Mouse (Mus musculus) layer of hippocampus, adult 9-11 months (tissue): ENCODE measurements around the gene Mapk8ip1.
"Not testable (repeated sequence)": the region's sequence is repeated elsewhere in the genome, so short reads cannot be mapped to it uniquely, and the experiment has no call there.

Experiments used
- DNase-seq: peaks from one replicate; pipeline ENCODE4 v3.0.0; 2022

Mapk8ip1 gene

DNA sequence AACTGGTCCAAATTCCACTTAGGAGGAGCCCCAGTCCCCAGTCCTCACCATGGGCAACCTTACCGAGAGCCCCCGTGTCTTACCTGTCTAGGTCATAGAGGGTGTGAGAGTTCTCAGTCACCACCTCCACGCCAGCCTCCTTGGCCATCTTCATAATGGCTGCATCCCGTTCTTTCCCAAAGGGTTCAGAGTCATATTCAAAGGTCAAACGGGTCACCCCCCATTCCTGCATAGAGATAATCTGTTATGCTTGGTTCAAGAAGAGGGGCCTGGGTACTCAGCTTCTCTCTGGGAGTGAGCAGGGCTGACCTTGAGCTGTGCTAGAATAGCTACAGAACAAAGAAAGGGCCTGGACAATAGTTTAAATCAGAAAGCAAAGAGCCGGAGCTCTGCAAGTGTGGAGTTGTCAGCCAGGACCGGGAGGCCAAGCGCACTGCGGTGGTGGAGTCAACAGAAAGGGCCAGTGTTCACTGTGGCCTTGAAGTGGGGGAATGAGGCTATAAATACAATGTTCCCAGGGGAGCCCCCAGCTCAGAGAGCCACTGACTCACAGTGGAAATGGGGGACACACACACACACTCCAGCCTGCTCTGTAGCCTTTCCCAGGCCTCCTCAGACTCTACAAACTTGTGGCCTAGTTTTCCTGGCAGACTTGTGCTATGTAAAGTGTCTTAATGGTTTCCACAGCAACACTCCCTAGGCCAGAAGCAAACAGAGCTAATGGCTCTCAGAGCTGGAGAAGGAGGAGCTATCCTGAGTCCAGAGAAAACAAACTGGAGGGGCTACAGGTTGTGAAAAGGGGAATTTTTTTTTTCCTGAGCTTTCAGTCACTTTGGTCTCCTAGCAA, 23.6 kb upstream of the Mapk8ip1 start:
- DNase-seq: peak; percentile 76

DNA sequence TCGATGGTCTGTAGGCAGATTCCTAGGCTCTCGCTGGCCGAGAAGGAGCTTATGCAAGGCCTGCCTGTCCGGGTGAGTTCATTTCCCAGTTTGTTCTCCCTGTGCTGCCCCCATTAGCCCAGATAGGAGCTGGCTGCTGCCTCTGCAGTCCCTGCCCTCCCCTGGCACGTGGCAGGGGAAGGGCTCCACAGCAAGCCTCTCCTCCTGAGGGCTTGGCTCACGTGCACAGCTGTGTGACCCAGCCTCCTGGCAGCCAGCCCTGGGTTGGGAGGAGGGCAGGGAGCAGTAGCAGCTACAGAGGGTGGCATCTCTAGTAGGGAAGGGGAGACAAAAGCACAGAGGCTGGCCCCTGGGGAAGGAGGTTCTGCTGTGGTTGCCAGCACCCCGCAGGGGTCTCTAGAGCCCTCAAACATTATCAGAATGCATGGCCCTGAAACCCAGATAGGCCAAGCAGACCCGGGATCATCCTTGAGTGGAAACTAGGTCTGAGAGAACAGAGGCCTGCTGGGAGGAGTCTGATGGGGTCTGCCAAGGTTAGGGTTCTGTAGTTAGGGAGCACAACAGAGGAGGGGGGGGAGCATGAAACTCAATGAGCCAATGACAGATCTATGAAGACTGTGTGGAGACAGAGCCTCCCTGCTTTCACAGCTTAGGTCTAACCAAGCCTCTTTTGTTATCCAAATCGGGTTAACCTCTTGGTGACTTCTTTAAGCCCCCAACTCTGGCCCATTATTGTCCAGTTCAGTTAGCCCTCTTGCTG, 22.8 kb upstream of the Mapk8ip1 start:
- peak; percentile 92 for DNase-seq

DNA sequence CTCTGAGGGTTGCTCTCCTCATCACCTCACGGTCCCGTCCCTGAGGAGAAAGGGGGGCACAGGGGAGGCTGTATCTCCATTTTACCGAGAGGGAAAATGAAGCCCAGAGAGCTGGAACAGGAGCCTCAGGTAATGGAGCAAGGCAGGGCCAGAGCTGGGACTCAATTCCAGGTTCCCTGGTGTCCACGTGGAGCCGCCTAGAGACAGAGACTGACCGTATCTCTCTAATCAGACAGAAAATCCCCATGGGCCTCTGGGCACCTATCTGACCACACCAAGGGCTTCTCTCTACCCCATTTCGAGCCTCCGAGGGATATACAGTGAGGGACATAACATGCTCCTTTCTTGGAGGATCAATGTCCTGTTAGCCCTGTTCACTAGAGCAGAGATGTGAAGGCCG, 22.1 kb upstream of the Mapk8ip1 start:
- DNase-seq: no peak

DNA sequence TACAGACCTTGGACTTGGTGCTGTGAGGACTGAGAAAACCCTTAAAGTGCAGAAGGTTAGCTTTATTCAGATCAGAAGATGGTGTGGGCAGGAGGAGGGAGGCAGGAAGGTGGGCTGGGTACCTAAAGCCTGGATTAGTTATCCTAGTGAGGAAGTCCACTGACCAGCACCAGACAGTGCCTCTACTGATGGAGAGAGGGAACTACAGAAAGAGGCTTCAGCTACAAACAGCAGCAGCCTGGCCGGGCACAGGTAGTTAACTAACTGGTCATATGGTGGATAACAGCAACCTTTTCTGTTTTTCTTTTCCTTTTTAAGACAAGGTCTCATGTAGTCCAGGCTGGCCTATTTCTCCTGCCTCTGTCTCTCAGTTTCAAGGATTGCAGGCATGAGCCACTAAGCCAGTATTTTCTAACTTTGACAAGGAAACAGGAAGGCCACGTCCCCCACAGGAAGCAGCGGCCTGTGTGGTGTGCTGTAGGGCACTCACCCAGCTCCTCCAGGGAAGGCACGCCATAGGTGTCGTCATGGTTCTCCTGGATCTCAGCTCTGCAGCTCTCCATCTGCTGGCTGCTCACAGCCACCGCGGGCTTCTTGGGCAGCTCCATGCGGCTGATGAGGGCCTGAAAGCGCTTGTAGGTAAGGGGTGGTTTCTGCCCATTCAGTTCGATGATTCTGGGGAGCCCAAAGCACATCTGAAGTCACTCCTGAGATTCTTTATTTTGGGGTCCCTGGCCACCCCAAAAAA, 21.5 kb upstream of the Mapk8ip1 start:
- no peak for DNase-seq

DNA sequence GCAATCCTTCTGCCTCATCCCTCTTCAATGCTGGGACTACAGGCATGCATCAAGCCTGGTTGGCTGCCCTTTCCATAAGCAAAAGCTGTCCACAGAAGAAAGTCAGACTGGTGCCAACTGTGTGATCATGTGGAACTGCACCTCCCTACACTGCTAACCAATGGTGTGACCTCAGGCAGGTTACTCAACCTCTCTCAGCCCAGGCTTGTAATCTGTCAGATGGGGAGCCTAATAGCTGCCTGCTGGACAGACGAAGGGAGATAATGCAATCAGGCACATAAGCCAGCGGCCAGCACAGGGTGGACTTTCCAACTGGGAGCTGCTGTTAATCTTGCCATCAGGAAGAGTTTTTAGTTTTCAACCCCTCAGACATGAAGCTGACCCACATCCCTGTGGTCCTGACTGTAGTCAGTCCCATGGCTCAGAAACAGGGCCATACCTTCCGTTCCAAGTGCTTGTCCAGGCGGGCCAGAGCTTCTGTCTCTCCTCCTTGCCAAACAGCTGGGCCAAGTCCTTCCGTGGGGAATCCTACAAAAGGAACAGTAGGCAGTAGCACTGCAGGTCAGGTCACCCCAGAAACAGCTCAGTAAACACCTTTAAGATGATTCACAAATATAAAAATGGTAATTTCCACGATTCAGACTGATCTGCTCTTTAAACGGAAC, 20.8 kb upstream of the Mapk8ip1 start:
- DNase-seq: no peak

DNA sequence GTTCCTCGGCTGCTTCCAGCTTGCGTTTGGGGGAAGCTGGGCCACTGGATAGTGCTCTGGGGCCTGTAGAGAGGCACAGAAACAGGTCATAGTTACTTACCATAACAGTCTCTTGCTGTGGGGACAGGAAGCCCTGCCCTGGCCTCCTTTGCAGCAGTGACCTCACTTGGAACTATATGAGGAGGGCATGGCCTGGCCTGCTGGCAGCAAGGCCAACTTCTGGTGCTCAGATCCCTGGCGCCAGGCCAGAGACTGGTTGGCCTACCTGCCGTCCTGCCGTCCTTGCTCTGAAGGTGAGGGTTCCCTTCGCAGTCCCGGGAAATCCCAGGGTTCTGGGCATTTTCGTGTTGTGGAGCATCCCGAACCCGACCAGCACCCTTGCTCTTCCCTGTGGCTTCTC, 10.6 kb upstream of the Mapk8ip1 start:
- no peak for DNase-seq

DNA sequence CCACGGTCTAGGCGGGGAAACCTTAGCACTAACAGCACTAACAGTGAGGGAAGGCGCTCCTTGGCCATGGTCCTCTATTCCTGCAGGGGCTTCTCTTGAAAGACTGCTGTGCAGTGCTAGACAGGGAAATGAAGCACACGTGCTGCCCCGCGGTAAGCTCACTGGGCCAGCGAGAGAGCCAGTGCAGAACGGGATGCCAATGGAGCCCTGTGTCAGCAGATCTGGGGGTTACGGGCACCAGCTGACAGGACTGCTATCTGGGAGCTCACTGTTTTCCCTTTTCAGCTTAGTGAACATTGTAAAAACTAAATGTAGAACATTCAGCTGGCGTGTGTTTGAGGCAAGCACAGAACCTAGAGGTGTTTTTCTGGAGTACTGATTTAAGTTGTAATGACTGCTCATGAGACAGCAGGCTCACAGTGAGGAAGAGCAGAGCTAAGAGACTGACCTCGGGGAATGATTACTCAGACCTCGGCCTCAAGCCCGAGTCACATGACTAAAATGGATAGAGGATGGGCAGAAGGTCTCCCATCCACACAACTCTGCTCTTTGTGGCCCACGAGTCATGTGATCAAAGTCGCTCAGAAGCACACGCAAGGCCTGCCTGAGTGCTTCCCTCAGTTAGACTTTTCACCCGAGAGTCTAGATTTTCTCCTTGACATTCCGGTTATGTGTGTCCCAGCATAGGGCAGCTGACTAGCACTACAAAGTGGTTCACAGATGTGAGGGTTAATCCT, 7.4 kb upstream of the Mapk8ip1 start:
- no peak for DNase-seq

DNA sequence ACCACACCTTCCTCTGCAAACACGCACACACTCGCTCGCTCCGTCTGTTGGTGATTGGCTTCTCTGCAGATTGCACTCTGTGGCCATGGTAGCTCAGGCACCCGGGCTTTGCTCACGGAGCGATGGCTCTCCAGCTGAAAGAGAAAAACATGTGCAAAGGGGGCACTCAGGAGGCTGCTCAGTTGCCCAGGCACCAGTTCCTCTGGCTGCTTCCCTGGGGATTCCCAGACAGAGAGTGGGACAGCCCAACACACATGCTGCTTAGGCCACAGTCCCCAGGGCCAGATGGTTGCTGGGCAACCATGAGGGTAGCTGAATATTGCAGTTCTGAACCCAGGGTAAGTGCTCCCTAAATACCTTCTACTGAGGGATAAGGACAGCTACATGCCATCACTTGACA, 4.6 kb upstream of the Mapk8ip1 start:
- no peak for DNase-seq

DNA sequence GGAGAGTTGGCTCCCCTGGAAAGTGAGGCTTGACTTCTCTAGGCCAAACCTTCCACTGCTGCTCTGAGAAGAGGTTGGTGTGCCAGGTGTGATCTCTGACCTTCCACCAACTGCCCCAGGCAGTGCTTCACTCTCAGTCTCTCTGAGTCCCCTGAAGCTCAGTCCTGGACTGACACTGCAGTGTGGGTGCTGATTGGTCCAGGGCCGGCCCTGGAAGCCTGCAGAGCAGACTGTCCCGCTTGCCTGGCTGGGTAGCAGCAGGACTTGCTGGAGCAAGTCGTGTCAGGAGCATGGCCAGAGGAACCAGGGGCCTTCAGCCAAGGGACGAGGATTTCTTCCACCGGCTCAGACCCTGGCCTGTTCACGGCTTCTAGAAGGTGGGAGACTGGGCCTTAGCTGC, 3.7 kb upstream of the Mapk8ip1 start:
- no peak for DNase-seq

DNA sequence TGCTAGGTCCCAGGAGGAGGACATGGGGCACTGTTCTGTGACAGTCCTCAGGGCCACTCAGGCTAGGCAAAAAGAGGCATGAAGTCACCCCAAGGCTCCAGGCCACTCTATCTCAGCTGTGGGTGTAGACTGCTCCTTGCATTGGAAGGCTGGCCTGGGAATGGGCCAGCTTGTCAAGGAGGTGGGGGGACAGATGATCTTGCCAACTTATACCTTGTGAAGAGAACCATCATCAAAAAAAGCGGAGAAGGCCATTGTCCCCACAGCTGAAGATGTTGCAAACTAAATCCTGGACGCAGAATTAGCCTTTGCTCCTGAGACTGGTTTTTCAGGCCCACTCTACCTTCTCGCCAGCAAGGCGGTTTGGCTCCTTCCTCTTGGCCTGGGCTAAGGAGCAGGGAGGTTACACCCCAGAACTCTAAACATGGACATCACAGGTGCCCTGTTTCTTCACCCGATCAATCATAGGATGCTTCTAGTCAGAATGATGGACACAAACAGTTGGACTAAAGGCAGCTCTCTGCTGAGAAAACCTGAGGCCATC, 2.8 kb upstream of the Mapk8ip1 start:
- DNase-seq: no peak

DNA sequence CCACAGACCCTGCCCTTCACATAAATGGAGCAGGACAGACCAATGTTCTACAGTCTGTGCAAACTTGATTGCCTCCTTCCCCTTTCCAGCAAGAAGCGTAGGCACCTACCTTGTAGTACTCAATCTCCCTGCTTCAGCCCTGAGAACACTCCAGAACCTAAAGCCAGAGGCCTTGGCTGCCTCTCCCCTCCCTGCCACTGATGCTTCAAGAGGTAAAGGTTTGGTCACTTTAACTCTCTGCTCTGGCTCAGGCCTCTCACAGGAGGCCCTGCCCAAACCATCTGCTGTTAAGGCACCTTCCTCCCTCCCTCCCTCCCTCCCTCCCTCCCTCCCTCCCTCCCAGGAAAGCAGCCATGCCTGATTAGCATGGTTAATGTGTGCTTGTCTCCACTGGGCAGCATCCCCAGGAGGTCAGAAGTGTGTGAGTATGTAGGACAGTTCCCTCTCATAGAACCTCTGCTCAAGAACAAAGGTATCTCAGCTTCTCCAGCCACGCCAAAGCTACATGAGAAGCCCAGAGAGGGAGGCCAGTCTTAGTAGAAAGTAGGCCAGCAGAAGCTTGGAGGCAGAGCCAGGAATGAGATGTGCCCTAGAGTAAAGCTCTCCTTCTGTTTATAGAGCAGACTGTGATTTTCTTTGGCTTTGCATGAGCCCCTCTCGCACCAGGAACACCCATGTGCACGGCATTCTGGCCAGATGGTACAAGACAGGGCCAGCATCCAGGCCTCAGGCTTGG, 1.7 kb upstream of the Mapk8ip1 start:
- DNase-seq: no peak

DNA sequence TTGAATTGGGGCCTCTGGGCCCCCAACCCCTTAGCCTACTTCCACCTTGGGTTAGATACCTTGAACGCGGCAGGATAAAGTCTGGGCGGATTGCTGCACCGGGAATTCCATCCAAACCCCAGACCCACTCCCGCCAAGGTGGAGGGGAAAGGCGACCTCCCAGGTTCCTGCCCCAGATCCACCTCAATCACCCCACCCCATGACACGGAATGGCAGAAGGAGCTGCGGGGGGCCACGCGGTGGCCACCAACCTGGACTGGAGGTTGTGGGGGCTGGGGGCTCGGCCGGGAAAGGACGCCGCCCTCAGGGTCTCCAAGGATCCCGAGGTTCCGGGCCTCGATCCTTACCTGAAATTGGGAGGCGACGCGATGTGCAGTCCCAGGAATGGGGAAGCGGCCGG, 381 bp downstream of the Mapk8ip1 start:
- DNase-seq: no peak

DNA sequence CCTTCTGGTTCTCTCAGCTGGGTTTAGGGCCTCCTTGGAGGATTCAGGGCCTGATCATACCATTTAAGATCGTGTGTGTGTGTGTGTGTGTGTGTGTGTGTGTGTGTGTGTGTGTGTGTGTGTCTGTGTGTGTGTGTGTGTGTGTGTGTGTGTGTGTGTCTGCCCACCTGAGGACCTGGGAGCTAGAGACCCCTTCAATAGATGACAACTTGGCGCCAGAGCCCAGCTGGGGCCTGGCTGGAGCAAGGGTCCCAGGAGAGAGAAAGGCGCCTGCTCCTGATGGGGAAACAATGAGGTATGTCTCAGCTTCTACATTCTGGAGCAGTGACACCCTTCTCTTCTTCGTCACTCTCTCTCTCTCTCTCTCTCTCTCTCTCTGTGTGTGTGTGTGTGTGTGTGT, 1.2 kb downstream of the Mapk8ip1 start:
- DNase-seq: not testable (repeated sequence)

DNA sequence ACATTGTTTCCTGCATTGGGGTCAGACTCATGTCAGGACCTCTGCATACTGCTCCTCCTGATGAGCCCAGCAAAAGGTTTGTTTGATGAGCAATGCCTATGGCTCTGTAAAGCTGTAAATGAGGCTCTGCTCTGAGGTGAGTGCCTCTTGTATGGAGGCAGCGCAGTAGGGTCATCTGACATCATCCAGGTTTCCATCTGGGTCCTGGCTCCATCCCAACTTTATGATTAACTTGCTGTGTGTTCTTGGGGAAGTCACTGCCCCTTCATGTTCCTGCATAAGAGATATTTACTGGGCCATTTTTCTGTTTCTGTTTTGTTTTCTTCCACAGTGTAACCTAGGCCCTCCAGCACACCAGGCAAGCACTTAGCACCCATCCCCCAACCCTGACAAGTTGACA, 3.6 kb downstream of the Mapk8ip1 start:
- DNase-seq: no peak

DNA sequence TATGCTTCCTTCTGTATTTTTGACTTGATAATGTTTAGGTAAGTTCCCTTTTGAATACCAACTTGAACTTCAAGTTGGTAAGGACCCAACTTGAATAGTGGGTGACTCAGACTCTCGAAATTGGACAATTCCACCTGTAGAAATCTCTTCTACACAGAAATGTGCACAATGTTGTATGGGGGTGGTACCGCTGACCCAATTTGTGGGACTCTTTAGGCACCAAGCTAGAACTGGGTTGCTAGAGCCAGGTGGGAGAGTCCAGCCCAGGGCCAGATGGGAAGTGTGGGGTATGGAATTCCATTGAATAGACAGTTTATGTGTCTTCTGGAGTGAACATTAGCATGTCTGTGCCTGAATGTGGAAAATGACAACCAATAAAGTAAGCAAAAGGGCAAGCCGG, 5.5 kb downstream of the Mapk8ip1 start:
- no peak for DNase-seq

DNA sequence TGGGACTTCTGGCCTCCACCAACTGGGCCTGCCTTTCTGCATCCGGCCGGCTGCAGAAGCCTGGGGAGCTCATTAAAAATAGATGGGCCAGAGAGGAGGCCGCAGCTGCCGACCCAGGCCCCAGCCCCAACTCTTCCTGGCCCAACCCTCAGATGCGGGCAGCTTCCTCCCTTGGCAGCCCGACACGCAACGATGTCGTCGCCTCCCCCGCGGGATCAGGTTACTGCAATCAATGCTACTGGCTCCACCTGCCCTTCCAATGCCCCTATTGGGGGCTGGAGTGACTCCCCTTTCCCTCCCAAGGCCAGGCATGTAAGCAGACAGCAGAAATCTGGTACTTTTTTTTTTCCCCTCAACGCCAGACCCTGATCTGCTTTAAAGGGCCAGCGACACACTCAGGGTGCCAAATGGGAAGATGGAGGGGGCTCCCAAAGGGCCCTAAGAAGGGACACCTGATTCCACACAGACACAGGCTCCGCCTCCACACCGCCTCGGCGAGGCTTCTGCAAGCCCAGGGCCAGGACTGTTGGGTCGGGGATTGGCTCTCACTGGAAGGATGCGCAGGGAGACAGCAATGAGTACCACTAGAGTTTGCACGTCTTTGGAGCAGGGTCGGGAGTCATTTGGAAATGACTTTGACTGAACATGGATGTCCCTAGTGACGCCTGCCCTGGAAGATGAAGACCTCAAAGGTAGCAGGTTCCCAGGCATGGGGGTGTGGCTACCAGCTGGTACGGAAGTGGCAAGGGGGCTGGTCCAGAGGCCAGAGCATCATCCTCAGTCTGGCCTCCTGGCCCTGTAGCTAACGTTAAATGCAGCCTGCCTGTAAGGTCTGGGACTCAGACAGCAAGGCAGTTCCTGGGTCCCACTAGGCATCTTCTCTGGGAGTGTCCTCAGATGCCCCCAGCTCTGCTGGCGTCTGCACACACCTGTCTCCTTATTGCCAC, 8.5 kb downstream of the Mapk8ip1 start:
- no peak for DNase-seq

DNA sequence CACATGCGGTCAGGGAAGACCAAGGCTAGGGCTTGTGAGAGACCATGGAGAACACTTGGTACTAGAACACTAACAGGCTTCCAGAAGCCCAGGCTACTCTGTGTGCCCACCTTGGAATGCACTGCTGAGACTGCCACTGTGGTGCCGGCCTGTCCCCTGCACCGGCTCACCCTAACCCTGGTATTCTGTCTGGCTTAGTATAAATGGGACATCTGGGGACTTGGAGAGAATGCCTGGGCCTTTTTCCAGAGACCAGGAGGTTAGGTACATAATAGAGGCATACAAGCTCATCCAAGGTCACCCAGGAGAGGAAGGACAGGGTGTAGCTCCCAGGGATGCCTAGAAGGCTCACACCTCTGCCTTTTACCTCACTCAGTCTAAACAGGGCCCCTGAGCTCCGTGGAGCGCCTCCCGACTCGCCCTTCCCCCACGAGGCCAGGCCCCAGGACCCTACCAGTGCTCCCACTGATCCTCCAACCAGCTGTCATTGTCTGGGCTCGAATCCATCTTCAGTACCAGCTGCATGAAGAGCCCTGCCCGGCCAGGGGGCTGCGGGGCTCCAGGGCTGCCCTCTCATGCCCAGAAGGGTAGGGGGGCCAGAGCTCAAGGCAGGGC, 9.3 kb downstream of the Mapk8ip1 start:
- no peak for DNase-seq

DNA sequence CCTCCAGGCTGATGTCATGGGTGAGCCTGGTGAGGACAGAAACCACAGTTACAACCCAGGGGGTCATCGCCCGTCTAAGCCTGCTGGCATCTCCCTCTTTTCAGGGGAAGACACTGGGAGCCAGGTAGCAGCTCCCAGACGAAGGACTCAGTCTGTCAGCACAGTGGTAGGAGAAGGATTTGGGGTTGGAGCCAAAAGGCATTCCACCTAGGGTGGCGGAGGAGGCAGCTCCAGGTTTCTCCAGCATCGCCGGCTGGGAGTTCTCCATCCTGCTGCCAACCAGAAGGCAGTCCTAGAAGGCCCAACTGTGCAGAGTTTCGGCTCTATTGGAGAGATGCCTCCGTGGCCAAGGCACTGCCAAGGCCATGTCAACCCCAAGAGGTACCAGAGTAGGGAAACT, 9.9 kb downstream of the Mapk8ip1 start:
- peak; percentile 56 for DNase-seq

DNA sequence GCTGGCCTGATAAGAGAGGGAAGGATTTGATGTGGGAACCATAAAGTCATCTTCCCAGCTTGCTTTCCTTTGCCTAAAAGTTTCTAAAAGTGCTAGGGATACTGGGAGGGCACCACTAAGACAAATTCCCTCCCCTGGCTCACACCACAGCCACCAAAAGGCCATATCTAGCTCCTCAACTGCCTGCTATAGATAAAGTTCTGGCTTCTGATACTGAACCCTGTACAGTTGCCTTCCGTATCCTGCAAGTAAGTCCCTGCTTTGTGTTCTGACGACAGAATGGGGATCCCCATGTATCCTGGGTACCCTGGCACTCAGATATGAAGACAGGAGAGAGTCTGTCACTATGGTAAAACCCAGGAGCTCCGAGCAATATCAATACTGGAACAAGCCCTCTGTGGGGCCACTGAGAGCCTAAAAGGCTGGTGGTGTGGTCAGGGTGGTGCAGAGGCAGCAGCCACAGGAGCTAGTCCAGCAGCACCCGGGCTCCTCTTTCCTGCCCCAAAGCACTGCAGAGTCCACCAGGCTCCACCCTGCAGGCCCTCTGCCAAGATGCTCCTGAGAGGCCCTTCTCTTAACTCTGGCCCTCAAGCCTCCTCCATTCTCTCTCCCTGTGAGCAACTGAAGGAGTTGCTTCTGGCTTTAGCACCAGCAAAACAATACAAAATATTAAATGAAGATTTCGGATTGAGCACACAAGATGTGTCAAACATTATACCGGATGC, 10.7 kb downstream of the Mapk8ip1 start:
- DNase-seq: no peak
